Mouse (Mus musculus) embryo, embryonic 9.5 days (tissue): ENCODE measurements around the gene Dhdh.
A peak's percentile ranks its signal among the peaks of the same experiment; 100 is the strongest.

Experiments
- DNase-seq: peaks from one replicate; pipeline ENCODE4 v3.0.0-alpha.2; 2017; ENCODE audit errors: extremely low spot score

Dhdh gene

DNA sequence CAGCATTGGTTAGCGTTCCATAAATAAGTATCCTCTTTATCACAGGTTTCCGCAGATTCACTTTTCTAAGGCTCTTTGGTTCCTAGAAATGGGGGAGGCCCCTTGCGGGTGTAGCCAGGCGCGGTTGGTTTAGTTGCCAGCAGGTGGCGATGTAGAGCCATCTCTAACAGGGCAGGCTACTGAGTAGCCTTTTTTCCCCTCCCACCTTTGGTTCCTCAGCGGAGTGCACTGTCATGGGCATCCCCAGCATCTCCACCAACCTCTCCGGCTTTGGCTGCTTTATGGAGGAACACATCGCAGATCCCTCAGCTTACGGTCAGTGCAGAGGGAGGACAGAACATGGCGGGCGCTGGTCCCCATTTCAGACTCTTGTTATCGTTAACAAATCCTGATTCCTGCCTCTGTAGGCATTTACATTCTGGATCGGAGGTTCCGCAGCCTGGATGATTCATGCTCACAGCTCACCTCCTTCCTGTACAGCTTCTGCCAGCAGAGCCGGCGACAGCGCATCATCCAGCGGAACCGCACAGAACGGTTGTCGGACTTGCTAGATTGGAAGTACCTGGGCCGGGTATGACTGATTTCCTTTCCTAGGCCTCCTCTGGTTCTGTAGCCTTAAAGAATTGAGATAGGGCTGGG lies 37.1 kb downstream of the Dhdh start:
- peak; percentile 84 for DNase-seq

DNA sequence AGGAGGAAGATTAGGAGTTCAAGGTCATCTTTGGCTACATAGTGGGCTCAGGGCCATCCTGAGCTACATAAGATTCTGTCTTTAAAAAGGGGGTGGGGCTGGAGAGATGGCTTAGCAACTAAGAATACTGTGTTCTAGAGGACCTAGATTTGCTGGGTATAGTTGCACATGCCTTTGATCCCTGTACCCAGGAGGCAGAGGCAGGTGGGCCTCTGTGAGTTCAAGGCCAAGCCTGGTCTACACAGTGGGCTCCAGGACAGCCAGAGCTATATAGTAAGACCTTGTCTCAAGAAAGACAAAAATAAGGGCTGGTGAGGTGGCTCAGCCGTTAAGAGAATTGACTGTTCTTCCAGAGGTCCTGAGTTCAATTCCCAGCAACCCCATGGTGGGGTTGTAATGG lies 38.6 kb downstream of the Dhdh start:
- no peak for DNase-seq

DNA sequence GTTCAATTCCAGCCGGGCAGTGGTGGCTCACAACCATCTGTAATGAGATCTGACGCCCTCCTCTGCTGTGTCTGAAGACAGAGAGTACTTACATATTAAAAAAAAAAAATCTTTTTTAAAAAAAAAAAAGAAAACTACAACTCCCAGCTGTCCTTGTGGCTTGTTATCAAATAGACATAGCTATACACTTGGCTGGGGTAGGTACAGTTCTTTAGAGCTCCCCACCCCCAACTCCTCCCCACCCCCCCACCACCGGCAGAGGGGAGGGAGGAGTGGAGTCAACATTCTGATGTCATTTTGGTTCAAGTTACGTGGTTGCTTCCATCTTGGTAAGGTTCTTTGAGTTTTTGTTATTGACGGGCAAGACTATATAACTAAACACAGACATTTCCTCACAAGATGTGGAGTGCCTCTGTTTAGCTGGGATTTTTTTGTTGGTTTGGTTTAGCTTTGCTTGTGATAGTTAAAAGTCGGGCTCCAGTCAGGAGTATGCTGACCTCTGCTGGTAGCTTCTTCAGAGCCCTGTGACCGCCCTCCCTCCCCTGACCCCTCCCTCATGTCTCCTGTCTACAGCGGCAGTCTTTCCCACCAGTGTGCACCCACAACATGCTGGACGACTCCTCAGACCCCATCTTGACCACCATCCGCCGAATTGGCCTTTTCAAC lies 41.1 kb downstream of the Dhdh start:
- DNase-seq: peak; percentile 57

DNA sequence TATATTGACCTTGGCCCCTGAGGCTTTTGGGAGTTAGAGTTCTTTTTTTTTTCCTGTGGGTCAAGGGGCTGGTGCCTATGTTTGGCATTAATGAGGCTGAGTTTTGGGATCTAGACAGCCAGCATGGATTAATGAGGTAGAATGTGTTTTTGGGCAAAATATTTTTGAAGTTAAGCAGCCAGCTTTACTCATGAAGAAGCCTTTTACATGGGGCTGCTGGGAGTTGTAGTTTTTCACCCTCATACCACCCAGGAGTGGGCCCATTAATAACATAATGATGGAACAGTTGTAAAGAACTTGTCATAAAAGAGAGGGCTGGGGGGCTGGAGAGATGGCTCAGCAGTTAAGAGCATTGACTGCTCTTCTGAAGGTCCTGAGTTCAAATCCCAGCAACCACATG lies 42.0 kb downstream of the Dhdh start:
- no peak for DNase-seq

DNA sequence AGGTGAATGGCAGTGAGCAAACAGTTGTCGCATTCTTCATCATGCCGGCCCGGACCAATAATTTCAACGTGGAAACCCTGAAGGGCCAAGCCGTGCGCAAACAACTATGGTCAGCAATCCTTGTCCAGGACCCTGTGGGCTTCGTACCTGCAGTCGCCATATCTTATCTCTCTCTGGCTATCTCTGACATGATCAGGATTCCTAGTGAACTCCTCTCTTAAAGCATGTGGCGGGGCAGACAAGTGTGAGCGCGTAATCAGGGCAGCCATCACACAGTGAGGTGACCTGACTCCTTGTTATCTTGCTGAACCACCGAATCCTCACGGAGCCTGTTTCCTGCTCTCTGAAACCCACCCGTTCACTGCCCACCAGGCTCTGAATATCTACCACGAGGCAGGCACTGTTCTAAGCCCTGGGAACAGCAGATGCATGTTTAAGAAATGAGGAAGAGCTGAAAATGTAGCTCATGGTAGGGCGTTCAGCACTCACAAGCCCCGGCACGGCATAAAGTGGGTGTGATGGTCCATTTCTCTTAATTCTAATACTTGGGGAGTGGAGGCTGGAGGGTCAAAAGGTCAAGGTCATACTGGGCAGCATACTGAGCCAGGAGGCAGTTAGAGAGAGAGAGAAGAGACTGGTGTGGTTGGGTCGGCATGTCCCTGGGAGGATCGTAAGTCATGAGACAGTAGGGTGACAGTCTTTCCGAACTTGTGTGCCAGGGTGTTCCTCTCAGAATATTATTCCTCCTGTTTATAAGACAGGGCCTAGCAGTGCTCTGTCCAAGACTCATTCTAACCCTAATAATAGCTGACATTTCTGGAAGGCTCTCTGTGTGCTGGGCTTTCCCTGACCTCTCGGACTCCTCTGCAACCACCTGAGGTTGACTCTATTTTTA lies 44.8 kb downstream of the Dhdh start:
- DNase-seq: no peak

DNA sequence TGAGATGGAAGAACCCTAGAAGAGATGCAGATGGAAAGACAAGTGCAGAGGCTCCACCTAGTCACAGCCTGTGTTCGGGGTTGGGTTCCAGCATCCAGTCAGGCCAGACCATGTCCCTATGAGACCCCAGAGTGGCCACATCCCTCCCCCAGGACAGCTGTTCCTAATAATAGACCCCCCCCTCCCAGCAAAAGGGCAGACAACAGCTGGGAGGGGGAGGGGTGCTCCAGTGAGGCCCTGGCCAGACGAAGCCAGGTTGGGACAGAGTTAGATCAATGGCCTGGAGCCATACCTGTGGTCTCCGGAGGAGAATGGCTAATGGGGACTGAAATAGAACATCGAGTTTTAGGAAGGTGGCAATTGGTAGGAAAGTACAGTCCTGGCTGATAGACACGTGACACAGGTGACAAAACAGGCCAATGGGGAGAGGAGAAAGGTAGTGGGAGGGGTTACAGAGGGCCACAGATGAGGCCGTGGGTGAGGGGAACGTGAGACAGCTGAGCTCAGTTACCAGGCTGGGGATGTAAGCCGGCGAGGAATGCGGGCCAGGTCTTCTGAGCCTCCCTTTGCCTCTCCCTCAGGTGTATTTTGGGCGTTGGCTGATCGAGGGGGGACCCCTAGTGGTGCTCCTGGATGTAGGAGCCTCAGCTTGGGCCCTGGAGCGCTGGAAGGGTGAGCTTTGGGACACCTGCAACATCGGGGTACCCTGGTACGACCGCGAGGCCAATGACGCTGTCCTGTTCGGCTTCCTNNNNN lies 50.9 kb downstream of the Dhdh start, which contains the start of gene Ruvbl2:
Gene Ruvbl2 (minus strand): TSS at position 576 of the 756 bp plus-strand sequence.
- DNase-seq: no peak

DNA sequence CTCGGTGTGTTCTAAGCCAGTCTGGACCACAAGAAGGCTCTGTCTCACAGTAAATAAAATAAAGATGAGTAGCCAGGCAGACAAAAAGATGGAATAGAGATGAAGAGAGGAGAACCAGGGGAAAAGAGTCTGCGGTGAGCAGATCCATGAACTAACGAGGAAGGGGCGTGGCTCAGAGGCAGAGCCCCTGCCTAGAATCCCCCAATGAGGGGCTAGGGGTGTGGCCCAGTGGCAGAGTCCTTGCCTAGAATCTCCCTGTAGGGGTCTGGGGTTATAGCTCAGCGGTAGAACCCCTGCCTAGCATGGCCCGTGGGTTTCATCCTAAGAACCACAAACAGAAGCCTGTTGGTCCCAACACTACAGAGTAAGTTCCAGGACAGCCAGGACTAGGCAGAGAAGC lies 51.6 kb downstream of the Dhdh start:
- DNase-seq: no peak

DNA sequence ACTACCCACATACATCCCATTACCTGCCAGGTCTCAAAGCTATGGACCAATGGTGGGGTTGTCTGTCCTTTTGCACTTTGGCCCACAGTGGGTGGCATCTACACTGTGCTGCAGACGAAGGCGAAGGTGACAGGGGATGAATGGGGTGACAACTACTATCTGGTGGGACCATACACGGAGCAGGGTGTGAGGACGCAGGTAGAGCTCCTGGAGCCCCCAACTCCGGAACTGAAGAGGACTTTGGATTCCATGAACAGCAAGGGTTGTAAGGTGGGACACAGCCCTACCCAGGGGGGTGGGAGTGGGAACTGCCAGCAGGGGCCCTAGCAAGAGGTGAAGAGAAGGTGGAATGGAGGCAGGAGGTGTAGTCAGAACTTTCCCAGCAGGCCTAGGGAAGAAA lies 52.2 kb downstream of the Dhdh start:
- no peak for DNase-seq

DNA sequence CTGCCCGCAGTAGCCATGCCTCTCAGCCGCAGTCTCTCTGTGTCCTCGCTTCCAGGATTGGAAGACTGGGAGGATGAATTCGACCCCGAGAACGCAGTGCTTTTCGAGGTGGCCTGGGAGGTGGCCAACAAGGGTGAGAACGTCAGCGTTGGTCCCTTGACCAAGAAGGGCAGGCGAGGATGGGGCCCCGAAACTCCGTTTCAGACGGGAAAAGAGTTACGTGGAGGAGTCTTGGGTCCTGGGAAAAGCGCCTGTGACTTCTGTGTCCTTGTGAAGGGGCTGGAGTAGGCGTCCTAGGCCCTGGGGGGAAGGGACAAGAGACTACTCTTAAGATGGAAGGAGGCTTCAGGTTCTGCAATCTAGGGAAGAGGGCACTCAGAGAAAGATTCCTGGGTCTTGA lies 53.6 kb downstream of the Dhdh start:
- no peak for DNase-seq

DNA sequence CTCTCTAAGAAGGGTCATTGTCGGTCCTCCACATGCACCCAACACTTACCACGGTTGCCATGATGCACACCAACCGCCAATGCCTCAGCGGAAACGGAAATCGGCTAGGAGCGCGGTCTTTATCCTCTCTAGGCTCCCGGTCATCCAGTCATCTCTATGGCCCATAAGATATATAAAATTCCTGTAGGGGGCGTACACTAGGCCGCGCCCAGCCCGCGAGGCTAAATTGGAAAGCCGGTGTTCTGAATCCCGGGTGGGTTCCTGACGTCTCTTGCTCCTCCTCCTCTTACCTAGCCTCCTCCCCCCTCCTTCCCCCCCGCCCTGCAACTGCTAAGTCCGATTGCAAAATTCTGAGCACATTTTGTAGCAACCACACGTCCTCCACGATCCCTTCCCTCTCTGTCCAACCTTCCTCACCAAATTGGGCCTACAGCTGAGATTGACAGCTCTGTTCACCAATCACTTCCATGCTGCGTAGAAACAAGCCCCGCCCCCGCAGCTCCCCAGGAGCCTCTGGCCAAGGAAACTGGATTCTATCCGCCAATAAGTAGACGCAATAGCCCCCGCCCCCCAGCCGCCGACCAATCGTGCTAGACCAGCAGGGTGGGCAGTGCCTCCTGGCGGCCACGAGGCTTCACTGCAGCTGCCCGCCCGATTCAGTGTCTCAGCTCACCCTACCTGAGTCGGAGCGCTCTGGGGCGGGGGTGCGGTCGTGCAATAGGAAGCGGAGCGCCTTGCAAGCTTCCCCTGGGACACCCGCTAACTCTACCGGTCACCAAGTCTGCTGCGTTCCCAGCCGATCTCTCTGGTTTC lies 54.2 kb downstream of the Dhdh start, which contains the start of gene Gys1:
Gene Gys1 (plus strand): TSS at position 642 of the 813 bp plus-strand sequence.
- DNase-seq: peak; percentile 100

DNA sequence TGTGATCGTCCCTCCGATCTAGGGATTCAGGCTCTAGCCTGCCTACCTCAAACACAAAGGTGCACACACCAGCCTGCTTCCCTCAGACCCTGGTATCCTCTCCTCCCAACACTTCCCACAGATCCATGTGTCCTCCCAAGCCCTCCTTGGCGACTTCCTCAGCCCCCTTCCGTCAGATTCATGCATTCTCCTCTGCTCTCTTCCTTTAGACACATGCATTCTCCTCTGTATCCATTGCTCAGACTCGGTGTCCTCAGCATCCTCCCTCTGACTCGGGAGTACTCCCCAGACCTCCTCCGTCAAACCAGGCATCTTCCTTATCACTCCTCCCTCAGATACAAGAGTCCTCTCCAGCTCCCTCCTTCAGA lies 54.8 kb downstream of the Dhdh start:
- no peak for DNase-seq

DNA sequence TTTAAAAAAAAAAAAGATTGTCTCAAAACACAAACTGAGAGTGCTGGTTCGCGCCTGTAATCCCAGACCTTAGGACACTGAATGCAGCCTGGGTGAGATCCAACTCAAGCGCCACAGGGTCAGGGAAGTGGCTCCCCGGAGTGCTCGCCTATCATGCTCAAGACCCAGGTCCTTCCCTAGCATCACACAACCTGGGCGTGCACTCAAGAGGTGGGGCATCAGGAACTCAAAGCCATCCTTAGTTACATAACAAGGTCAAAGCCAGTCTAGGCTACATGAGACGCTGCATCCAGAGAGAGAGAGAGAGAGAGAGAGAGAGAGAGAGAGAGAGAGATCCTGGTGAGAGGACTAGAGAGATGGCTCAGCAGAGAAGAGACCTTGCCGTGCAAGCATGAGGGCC lies 62.0 kb downstream of the Dhdh start:
- DNase-seq: no peak

DNA sequence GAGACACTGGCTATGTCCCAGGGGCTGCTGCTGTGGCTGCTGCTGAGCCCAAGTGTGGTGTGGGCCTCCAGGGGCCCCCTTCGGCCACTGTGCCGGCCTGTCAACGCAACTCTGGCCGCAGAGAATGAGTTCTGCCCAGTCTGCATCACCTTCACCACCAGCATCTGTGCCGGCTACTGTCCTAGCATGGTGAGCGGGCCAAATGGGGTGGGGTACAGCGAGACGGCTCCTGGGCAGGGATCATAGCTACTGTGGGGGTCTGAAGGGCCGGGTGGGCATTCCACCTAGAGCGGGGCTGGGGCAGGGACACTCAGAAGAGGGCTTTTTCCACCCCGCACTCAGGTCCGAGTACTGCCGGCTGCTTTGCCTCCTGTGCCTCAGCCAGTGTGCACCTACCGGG lies 67.4 kb downstream of the Dhdh start:
- DNase-seq: no peak
